Mouse (Mus musculus) bone marrow, adult 2 months (tissue): ENCODE data around the gene A130010J15Rik. TPM values are rescaled to one million over a fixed set of nuclear protein-coding genes. Genes with fewer than 3 reads are reported as not detected.

Source experiments
- H3K27ac ChIP-seq: fragments of 200-500 bp; 2 replicates; pipeline ENCODE4 v1.5.1; 2012; ENCODE audit warnings: low read depth, mild to moderate bottlenecking, control low read depth, inconsistent platforms, low read length; ENCODE audit not compliant: control insufficient read depth, poor library complexity, insufficient read depth
- H3K4me1 ChIP-seq: fragments of 200-500 bp; 2 replicates; pipeline ENCODE4 v1.6.1; 2011; ENCODE audit warnings: low read length; ENCODE audit not compliant: control insufficient read depth, insufficient read depth
- H3K4me3 ChIP-seq: fragments of 200-500 bp; replicated peaks from 2 replicates; pipeline ENCODE3; 2011; ENCODE audit warnings: mild to moderate bottlenecking, low read depth, low read length, control low read depth; ENCODE audit not compliant: control insufficient read depth
- CTCF ChIP-seq: fragments of 200-500 bp; IDR thresholded peaks from 2 replicates; pipeline ENCODE4 v1.5.1; 2011; ENCODE audit warnings: low read length, control low read depth; ENCODE audit not compliant: control insufficient read depth, insufficient read depth
- POLR2A ChIP-seq: fragments of 200-500 bp; IDR thresholded peaks from 2 replicates; pipeline ENCODE4 v1.6.1; 2011; ENCODE audit warnings: low read depth, mild to moderate bottlenecking, control low read depth, low read length, borderline replicate concordance; ENCODE audit not compliant: control insufficient read depth
- WGBS: fragments of 180-500 bp; shearing (Covaris S2); methylation state at CpG from one replicate; pipeline ENCODE4 v1.1.7; 2018; 5-methylcytosine and 5-hydroxymethylcytosine counted together
- polyA plus RNA-seq: library from polyadenylated mRNA; stranded (reverse); fragments of >200 nt; gene quantifications from 2 replicates; pipeline ENCODE4 v1.2.4, GENCODE M21; 2011; ENCODE audit warnings: low replicate concordance; ENCODE audit not compliant: missing spikeins, insufficient read depth, insufficient read length

Gene A130010J15Rik
- polyA plus RNA-seq, 1 experiment = 2.8 TPM

GRCm38 (mm10) chr1:193198312-193198711 is 30.5 kb downstream of the A130010J15Rik start:
- Histone ChIP-seq H3K4me3 (no peak overlapping the region), H3K4me1 (peaks cover 2% of the 10 kb centered on the region; the same call in 1 of the 2 replicates), H3K27ac (no peak overlapping the region)
- TF ChIP-seq POLR2A (no peak), CTCF (no peak)
- 74% methylated on average over 2 of the region's 2 CpGs for WGBS

- Histone ChIP-seq H3K4me3 (peak overlapping the region; percentile 83), H3K27ac (peak overlapping the region; percentile 95), H3K4me1 (peaks cover 2% of the 10 kb centered on the region; the same call in 1 of the 2 replicates)
- no peak for TF ChIP-seq POLR2A
- no peak for TF ChIP-seq CTCF
- WGBS = 1% methylated on average over 8 of the region's 8 CpGs
These were observed 33.0 kb downstream of the A130010J15Rik start for GRCm38 (mm10) chr1:193200640-193201382.

- Histone ChIP-seq H3K4me1 (peaks cover 2% of the 10 kb centered on the region; the same call in 1 of the 2 replicates), H3K27ac (peak within 1 kb of the TSS; percentile 95), H3K4me3 (peak within 1 kb of the TSS; percentile 83)
- 0% methylated on average over 5 of the region's 5 CpGs for WGBS
- no peak for TF ChIP-seq POLR2A
- TF ChIP-seq CTCF = no peak
These were observed 33.5 kb downstream of the A130010J15Rik start, which contains the start of gene Traf3ip3 for GRCm38 (mm10) chr1:193201383-193201778. Traf3ip3 (minus strand) TSS chr1:193201703.

GRCm38 (mm10) chr1:193203821-193204220 is 36.0 kb downstream of the A130010J15Rik start:
- Histone ChIP-seq H3K4me1 (peaks cover 2% of the 10 kb centered on the region; the same call in 1 of the 2 replicates), H3K27ac (no peak overlapping the region), H3K4me3 (no peak overlapping the region)
- TF ChIP-seq POLR2A (no peak), CTCF (no peak)
- 53% methylated on average over 2 of the region's 2 CpGs for WGBS

GRCm38 (mm10) chr1:193205431-193205830 is 37.6 kb downstream of the A130010J15Rik start:
- no peak overlapping the region for H3K27ac ChIP-seq
- H3K4me1 ChIP-seq = peaks cover 2% of the 10 kb centered on the region; the same call in 1 of the 2 replicates
- TF ChIP-seq CTCF (no peak), POLR2A (no peak)
- H3K4me3 ChIP-seq = no peak overlapping the region
- 89% methylated on average over 2 of the region's 2 CpGs for WGBS

GRCm38 (mm10) chr1:193207503-193207902 is 39.7 kb downstream of the A130010J15Rik start, which contains the start of gene Lamb3:
Lamb3 (plus strand) TSS chr1:193207699.
- Histone ChIP-seq H3K4me3 (peak within 1 kb of the TSS; percentile 39), H3K27ac (peak within 1 kb of the TSS; percentile 32; the same call in 1 of the 2 replicates), H3K4me1 (no peaks in the 10 kb centered on the region; the same call in none of the 2 replicates)
- WGBS = 51% methylated on average over 3 of the region's 3 CpGs
- TF ChIP-seq CTCF (no peak), POLR2A (no peak)

GRCm38 (mm10) chr1:193208178-193208577 is 40.3 kb downstream of the A130010J15Rik start:
- TF ChIP-seq CTCF = peak; percentile 99
- no peak for TF ChIP-seq POLR2A

GRCm38 (mm10) chr1:193211371-193211770 is 43.5 kb downstream of the A130010J15Rik start:
- TF ChIP-seq CTCF (no peak), POLR2A (no peak)
- 77% methylated on average over 5 of the region's 5 CpGs for WGBS
- Histone ChIP-seq H3K27ac (no peak overlapping the region), H3K4me1 (no peaks in the 10 kb centered on the region; the same call in none of the 2 replicates), H3K4me3 (no peak overlapping the region)

More at GRCm38 (mm10) chr1:193208178-193208577, 40.3 kb downstream of the A130010J15Rik start:
- Histone ChIP-seq H3K27ac (no peak overlapping the region), H3K4me1 (no peaks in the 10 kb centered on the region; the same call in none of the 2 replicates), H3K4me3 (peak overlapping the region; percentile 39)
- 7% methylated on average over 2 of the region's 2 CpGs for WGBS

- 76% methylated on average over 5 of the region's 5 CpGs for WGBS
- no peak for TF ChIP-seq CTCF
- no peak for TF ChIP-seq POLR2A
- Histone ChIP-seq H3K4me1 (no peaks in the 10 kb centered on the region; the same call in 1 of the 2 replicates), H3K27ac (no peak overlapping the region), H3K4me3 (no peak overlapping the region)
These were observed 46.2 kb downstream of the A130010J15Rik start for GRCm38 (mm10) chr1:193214053-193214452.
